Mouse (Mus musculus): ENCODE data around the gene Phactr3. TPM values are rescaled to one million over a fixed set of nuclear protein-coding genes. Genes with fewer than 3 reads are reported as not detected.

Gene Phactr3
- polyA plus RNA-seq, 1 experiment = 0.75 TPM

DNA sequence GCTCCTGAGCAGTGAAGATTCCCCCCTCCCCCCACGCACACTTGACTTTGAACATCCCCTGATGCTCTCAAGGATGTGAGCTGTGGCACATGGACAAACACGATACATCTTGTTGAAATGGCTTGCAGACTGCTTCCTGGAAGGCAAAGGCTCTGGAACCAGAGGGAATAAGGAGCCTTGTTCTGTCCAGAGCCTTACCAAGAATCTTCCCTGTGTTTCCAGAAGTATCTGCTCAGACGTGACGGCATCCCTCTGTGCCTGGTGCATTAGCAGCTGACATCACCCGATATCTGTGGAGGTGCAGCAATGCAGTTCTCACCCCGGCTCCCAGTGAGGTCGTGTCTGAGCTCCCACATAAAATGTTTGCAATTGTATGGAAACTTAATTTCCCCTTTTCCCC is 201.0 kb downstream of the Phactr3 start:
- H3K36me3 ChIP-seq (ENCODE audit: control insufficient read depth, insufficient read depth, low read length, poor library complexity, severe bottlenecking) = no peaks in the 10 kb centered on the region
- TF ChIP-seq EP300 (IDR thresholded peaks at IDR 0.05; ENCODE audit: insufficient read depth, low read depth, low read length) (no peak), CTCF (IDR thresholded peaks at IDR 0.05; ENCODE audit: low read depth, low read length) (no peak)
- H3K4me3 ChIP-seq (ENCODE audit: low read depth, low read length) = no peak overlapping the region
- H3K9me3 ChIP-seq (replicated peaks; ENCODE audit: control insufficient read depth, insufficient read depth, low read length, poor library complexity, severe bottlenecking) = no peaks in the 10 kb centered on the region
- H3K9ac ChIP-seq (ENCODE audit: low read depth, poor library complexity, severe bottlenecking) = no peak overlapping the region
- H3K27ac ChIP-seq (ENCODE audit: insufficient read depth, low read length) = no peak overlapping the region
- H3K4me1 ChIP-seq (ENCODE audit: control insufficient read depth, insufficient read depth, low read length) = no peaks in the 10 kb centered on the region
- H3K27me3 ChIP-seq (ENCODE audit: control insufficient read depth, insufficient read depth, low read length, poor library complexity, severe bottlenecking) = no peaks in the 10 kb centered on the region

DNA sequence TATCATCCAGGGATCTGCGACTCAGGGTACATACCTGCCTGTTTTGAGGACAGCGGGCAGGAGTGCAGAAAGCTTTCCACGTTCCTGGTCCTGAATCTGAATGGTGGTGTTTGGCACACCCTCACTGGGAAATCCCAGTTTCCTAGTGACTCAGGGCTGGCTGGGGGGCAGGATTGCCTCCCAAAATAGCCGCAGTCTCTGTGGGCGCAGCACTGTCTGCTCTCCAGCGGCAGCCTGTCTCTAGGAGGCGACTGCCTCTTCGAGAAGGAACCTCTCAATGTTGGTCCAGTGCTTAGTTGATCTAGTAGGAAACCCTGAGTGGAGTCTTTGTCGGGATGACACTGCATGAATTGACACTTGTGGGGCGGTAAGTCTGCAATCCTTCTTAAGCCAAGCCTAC is 202.5 kb downstream of the Phactr3 start:
- no peak overlapping the region for H3K27ac ChIP-seq (ENCODE audit: insufficient read depth, low read length)
- no peak overlapping the region for H3K4me3 ChIP-seq (ENCODE audit: low read depth, low read length)
- no peaks in the 10 kb centered on the region for H3K36me3 ChIP-seq (ENCODE audit: control insufficient read depth, insufficient read depth, low read length, poor library complexity, severe bottlenecking)
- no peaks in the 10 kb centered on the region for H3K9me3 ChIP-seq (replicated peaks; ENCODE audit: control insufficient read depth, insufficient read depth, low read length, poor library complexity, severe bottlenecking)
- TF ChIP-seq EP300 (IDR thresholded peaks at IDR 0.05; ENCODE audit: insufficient read depth, low read depth, low read length) = no peak
- no peak for TF ChIP-seq CTCF (IDR thresholded peaks at IDR 0.05; ENCODE audit: low read depth, low read length)
- no peak for TF ChIP-seq POLR2A (IDR thresholded peaks at IDR 0.05; ENCODE audit: insufficient read depth, low read length)
- no peaks in the 10 kb centered on the region for H3K4me1 ChIP-seq (ENCODE audit: control insufficient read depth, insufficient read depth, low read length)
- no peaks in the 10 kb centered on the region for H3K27me3 ChIP-seq (ENCODE audit: control insufficient read depth, insufficient read depth, low read length, poor library complexity, severe bottlenecking)
- no peak overlapping the region for H3K9ac ChIP-seq (ENCODE audit: low read depth, poor library complexity, severe bottlenecking)

DNA sequence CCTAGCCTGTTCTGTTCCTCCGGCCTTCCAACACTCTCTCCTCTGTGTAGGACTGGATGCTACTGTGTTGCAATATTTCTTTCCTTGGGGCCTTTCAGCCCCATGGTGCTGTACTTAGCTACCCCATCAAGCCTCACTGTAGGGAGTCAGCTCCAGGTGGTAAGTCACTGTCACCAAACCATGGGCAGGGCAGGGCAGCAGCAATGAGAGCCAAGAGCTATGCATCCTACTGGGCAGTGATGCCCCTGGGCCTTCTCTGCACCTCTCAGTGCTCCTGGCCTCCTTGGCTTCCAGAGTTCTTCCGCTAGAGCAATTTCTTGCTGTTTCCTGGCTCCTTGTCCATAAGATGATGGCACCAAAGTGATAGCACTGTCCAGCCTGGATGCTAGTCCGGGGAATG is 205.6 kb downstream of the Phactr3 start:
- Histone ChIP-seq H3K27ac (ENCODE audit: insufficient read depth, low read length) (no peak overlapping the region), H3K4me1 (ENCODE audit: control insufficient read depth, insufficient read depth, low read length) (no peaks in the 10 kb centered on the region), H3K27me3 (ENCODE audit: control insufficient read depth, insufficient read depth, low read length, poor library complexity, severe bottlenecking) (no peaks in the 10 kb centered on the region), H3K4me3 (ENCODE audit: low read depth, low read length) (no peak overlapping the region), H3K9ac (ENCODE audit: low read depth, poor library complexity, severe bottlenecking) (no peak overlapping the region), H3K36me3 (ENCODE audit: control insufficient read depth, insufficient read depth, low read length, poor library complexity, severe bottlenecking) (no peaks in the 10 kb centered on the region), H3K9me3 (replicated peaks; ENCODE audit: control insufficient read depth, insufficient read depth, low read length, poor library complexity, severe bottlenecking) (no peaks in the 10 kb centered on the region)
- TF ChIP-seq EP300 (IDR thresholded peaks at IDR 0.05; ENCODE audit: insufficient read depth, low read depth, low read length) = no peak
- no peak for TF ChIP-seq POLR2A (IDR thresholded peaks at IDR 0.05; ENCODE audit: insufficient read depth, low read length)

DNA sequence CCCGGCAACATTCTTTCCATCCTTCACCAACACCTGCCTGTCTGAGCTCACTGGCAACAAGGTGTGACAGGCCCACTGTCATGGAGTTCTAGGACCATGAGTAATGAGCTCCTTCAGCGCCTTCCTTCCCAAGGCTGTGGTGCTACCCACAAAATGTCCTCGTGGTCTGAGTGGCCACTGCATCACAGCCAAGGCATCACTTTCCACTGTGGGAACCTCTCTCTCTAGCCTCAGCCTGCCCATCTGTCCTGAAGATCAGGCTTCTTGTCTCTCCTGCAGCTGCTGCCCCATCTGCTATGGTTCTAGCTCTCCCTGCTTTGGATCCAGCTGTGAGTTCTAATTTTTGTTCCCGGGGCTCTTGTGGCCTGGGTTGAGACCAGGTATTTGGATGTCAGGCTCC is 206.0 kb downstream of the Phactr3 start:
- no peaks in the 10 kb centered on the region for H3K27me3 ChIP-seq (ENCODE audit: control insufficient read depth, insufficient read depth, low read length, poor library complexity, severe bottlenecking)
- no peaks in the 10 kb centered on the region for H3K36me3 ChIP-seq (ENCODE audit: control insufficient read depth, insufficient read depth, low read length, poor library complexity, severe bottlenecking)
- no peaks in the 10 kb centered on the region for H3K9me3 ChIP-seq (replicated peaks; ENCODE audit: control insufficient read depth, insufficient read depth, low read length, poor library complexity, severe bottlenecking)
- H3K4me1 ChIP-seq (ENCODE audit: control insufficient read depth, insufficient read depth, low read length) = no peaks in the 10 kb centered on the region
- H3K9ac ChIP-seq (ENCODE audit: low read depth, poor library complexity, severe bottlenecking) = no peak overlapping the region
- no peak for TF ChIP-seq POLR2A (IDR thresholded peaks at IDR 0.05; ENCODE audit: insufficient read depth, low read length)
- no peak for TF ChIP-seq CTCF (IDR thresholded peaks at IDR 0.05; ENCODE audit: low read depth, low read length)
- no peak for TF ChIP-seq EP300 (IDR thresholded peaks at IDR 0.05; ENCODE audit: insufficient read depth, low read depth, low read length)
- H3K4me3 ChIP-seq (ENCODE audit: low read depth, low read length) = no peak overlapping the region
- H3K27ac ChIP-seq (ENCODE audit: insufficient read depth, low read length) = no peak overlapping the region

DNA sequence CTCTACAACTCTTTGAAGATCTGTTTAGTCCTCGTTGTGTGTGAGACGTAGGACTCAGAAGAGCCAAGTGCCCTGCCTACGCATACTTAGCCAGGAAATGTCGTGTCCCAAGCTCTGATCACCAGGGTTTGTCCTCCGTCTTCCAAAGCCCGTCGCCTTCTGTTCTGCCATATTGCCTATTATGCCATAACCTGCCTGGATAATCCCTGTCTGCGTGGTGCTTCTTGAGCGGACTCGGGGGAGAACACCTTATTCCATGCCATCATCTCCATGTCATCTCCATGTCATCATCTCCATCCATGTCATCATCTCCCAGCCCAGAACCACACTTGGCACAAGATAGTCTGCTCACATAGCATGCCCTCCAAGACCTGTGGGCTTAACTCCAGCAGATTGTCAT is 207.3 kb downstream of the Phactr3 start:
- TF ChIP-seq POLR2A (IDR thresholded peaks at IDR 0.05; ENCODE audit: insufficient read depth, low read length) (no peak), CTCF (IDR thresholded peaks at IDR 0.05; ENCODE audit: low read depth, low read length) (no peak), EP300 (IDR thresholded peaks at IDR 0.05; ENCODE audit: insufficient read depth, low read depth, low read length) (no peak)
- H3K27ac ChIP-seq (ENCODE audit: insufficient read depth, low read length) = no peak overlapping the region
- no peaks in the 10 kb centered on the region for H3K9me3 ChIP-seq (replicated peaks; ENCODE audit: control insufficient read depth, insufficient read depth, low read length, poor library complexity, severe bottlenecking)
- no peaks in the 10 kb centered on the region for H3K27me3 ChIP-seq (ENCODE audit: control insufficient read depth, insufficient read depth, low read length, poor library complexity, severe bottlenecking)
- no peak overlapping the region for H3K4me3 ChIP-seq (ENCODE audit: low read depth, low read length)
- H3K36me3 ChIP-seq (ENCODE audit: control insufficient read depth, insufficient read depth, low read length, poor library complexity, severe bottlenecking) = no peaks in the 10 kb centered on the region
- H3K4me1 ChIP-seq (ENCODE audit: control insufficient read depth, insufficient read depth, low read length) = no peaks in the 10 kb centered on the region
- no peak overlapping the region for H3K9ac ChIP-seq (ENCODE audit: low read depth, poor library complexity, severe bottlenecking)

DNA sequence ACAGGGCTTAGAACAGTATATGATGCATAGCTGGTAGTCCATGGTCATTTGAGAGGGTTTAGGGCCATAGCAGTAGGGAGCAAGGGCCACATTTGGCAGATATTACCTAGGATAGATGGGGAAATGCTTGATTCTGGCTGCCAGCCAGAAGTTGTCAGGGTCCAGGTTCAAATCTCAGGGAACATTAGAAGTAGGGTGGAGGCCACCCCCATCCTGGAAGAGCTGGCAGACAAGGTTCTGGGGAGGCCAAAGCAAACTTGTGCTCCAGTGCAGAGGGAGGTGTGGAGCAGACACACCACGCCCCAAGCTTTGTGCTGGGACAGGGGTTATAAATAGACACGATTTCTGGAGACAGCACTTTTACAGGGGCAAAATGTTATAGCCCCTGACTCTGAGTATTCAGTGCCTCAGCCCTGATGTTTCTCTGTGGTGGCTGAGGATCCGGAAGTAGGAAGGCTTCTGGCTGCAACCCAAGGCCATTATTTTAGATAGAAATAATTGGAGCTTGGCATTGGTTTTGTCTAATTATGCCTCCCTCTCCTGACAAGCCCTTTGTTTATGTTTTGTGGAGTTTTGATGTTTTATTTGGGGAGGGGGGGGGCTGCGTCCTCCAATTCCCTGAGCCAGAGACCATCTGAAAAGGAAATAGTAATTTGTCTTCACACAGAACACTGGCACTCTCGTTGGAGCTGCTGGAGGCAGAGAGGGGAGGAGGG is 208.1 kb downstream of the Phactr3 start:
- Histone ChIP-seq H3K9ac (ENCODE audit: low read depth, poor library complexity, severe bottlenecking) (no peak overlapping the region), H3K27me3 (ENCODE audit: control insufficient read depth, insufficient read depth, low read length, poor library complexity, severe bottlenecking) (no peaks in the 10 kb centered on the region), H3K4me3 (ENCODE audit: low read depth, low read length) (no peak overlapping the region), H3K4me1 (ENCODE audit: control insufficient read depth, insufficient read depth, low read length) (no peaks in the 10 kb centered on the region), H3K9me3 (replicated peaks; ENCODE audit: control insufficient read depth, insufficient read depth, low read length, poor library complexity, severe bottlenecking) (no peaks in the 10 kb centered on the region), H3K36me3 (ENCODE audit: control insufficient read depth, insufficient read depth, low read length, poor library complexity, severe bottlenecking) (no peaks in the 10 kb centered on the region), H3K27ac (ENCODE audit: insufficient read depth, low read length) (no peak overlapping the region)
- TF ChIP-seq POLR2A (IDR thresholded peaks at IDR 0.05; ENCODE audit: insufficient read depth, low read length) = no peak
- TF ChIP-seq CTCF (IDR thresholded peaks at IDR 0.05; ENCODE audit: low read depth, low read length) = no peak
- TF ChIP-seq EP300 (IDR thresholded peaks at IDR 0.05; ENCODE audit: insufficient read depth, low read depth, low read length) = no peak

All from ES-Bruce4 (cell line).